Mouse (Mus musculus): ENCODE data around the gene Qtrt1. TPM values are rescaled to one million over a fixed set of nuclear protein-coding genes. Genes with fewer than 3 reads are reported as not detected.
A peak's percentile ranks its signal among the peaks of the same experiment; 100 is the strongest.

The Qtrt1 gene
- total RNA-seq, 2 experiments from 2014 or later, result 19.1 to 31.3 TPM

- peak; percentile 32 to 47 for DNase-seq (ENCODE audit: low spot score in 2 of 2)
- intact Hi-C loops (cut with DNase I), result loop anchor here (5.0 kb wide), 2 partner anchors 57 to 102 kb away; partner anchors contain the start of genes Ilf3 and Qtrt1
These were observed 57.7 kb downstream of the Qtrt1 start for GRCm38 (mm10) chr9:21469032-21470024.

Other genes starting within 250 kb of the Qtrt1 start
- 10 to 100 TPM; 94.8 to 98.7 TPM for gene Pde4a, start 246.1 kb upstream of the Qtrt1 start, total RNA-seq (2021)
- 10 to 100 TPM; 52.7 to 60.8 TPM for gene Keap1, start 172.5 kb upstream of the Qtrt1 start, total RNA-seq (2021)
- gene S1pr5, start 163.4 kb upstream of the Qtrt1 start, total RNA-seq (2021), result 10 to 100 TPM in 1 of 2 experiments, 1 to 10 TPM in 1; 6.6 to 14.2 TPM
- gene Atg4d, start 146.5 kb upstream of the Qtrt1 start, total RNA-seq (2021), result 10 to 100 TPM; 47.1 to 48.8 TPM
- gene Kri1, start 123.9 kb upstream of the Qtrt1 start, total RNA-seq (2021), result 10 to 100 TPM; 32.6 to 44.4 TPM
- 10 to 100 TPM; 52.7 to 58.8 TPM for gene Cdkn2d, start 120.4 kb upstream of the Qtrt1 start, total RNA-seq (2021)
- 1 to 10 TPM in 1 of 2 experiments, under 1 TPM in 1; 0.72 to 1.6 TPM for gene Ap1m2, start 99.5 kb upstream of the Qtrt1 start, total RNA-seq (2021)
- gene Slc44a2, start 91.1 kb upstream of the Qtrt1 start, total RNA-seq (2021), result 10 to 100 TPM; 43.0 to 52.5 TPM
- 10 to 100 TPM; 75.5 to 75.9 TPM for gene Ilf3, start 44.0 kb upstream of the Qtrt1 start, total RNA-seq (2021)
- 10 to 100 TPM; 48.1 to 71.8 TPM for gene Dnm2, start 13.1 kb downstream of the Qtrt1 start, total RNA-seq (2021)
- 10 to 100 TPM; 14.2 to 16.7 TPM for gene Tmed1, start 98.4 kb downstream of the Qtrt1 start, total RNA-seq (2021)
- gene AB124611, start 114.3 kb downstream of the Qtrt1 start, total RNA-seq (2021), result under 1 TPM in 1 of 2 experiments, not detected in 1; 0.34 TPM
- 10 to 100 TPM; 70.8 to 76.7 TPM for gene Carm1, start 135.1 kb downstream of the Qtrt1 start, total RNA-seq (2021)
- 10 to 100 TPM; 48.9 to 49.1 TPM for gene Timm29, start 180.9 kb downstream of the Qtrt1 start, total RNA-seq (2021)
- gene Yipf2, start 181.0 kb downstream of the Qtrt1 start, total RNA-seq (2021), result 10 to 100 TPM; 21.5 to 22.7 TPM
- 100 to 1,000 TPM; 113 to 121 TPM for gene Smarca4, start 204.3 kb downstream of the Qtrt1 start, total RNA-seq (2021)

Data from left cerebral cortex, postnatal 36 days (tissue).